Mouse (Mus musculus): Measurements from ENCODE around the gene Angptl8. TPM values are rescaled to one million over a fixed set of nuclear protein-coding genes. Genes with fewer than 3 reads are reported as not detected.
"Not testable (repeated sequence)": the region's sequence is repeated elsewhere in the genome, so short reads cannot be mapped to it uniquely, and the experiment has no call there.

Gene Angptl8
- 0.25 and 0.66 TPM in 2 replicates for polyA plus RNA-seq (2015; fragmentation: Nextera tagmentation; extraction: Ambion mirVana)

- no peak for ATAC-seq
- Histone ChIP-seq H3K4me1 (ENCODE audit: control insufficient read depth, insufficient read depth, low read depth, low read length) (no peaks in the 10 kb centered on the region), H3K4me3 (ENCODE audit: low read length) (no peak within 1 kb of the TSS), H3K27me3 (replicated peaks; ENCODE audit: control insufficient read depth, insufficient read depth, low read length) (no peaks in the 10 kb centered on the region), H3K9me3 (ENCODE audit: control insufficient read depth, low read length) (no peaks in the 10 kb centered on the region), H3K9ac (ENCODE audit: low read depth, low read length) (peak within 1 kb of the TSS; percentile 27; the same call in 1 of the 2 replicates), H3K36me3 (ENCODE audit: control insufficient read depth, insufficient read depth, low read length) (no peaks in the 10 kb centered on the region), H3K27ac (ENCODE audit: low read depth, low read length) (no peak within 1 kb of the TSS), H3K4me2 (ENCODE audit: low read length) (no peak within 1 kb of the TSS)
- WGBS = 61% methylated on average over 15 of the region's 15 CpGs
These were observed at the start of gene Angptl8 for GRCm38 (mm10) chr9:21835258-21835912. Angptl8 (plus strand) TSS chr9:21835510.

GRCm38 (mm10) chr9:21786309-21786708 lies 49.0 kb upstream of the Angptl8 start:
- H3K4me2 ChIP-seq (ENCODE audit: low read length); H3K9ac ChIP-seq (ENCODE audit: low read depth, low read length); H3K9me3 ChIP-seq (ENCODE audit: control insufficient read depth, low read length); ATAC-seq; H3K36me3 ChIP-seq (ENCODE audit: control insufficient read depth, insufficient read depth, low read length); H3K4me1 ChIP-seq (ENCODE audit: control insufficient read depth, insufficient read depth, low read depth, low read length); H3K4me3 ChIP-seq (ENCODE audit: low read length); H3K27me3 ChIP-seq (replicated peaks; ENCODE audit: control insufficient read depth, insufficient read depth, low read length); H3K27ac ChIP-seq (ENCODE audit: low read depth, low read length): not testable (repeated sequence)
- 95% methylated on average over 1 of the region's 2 CpGs for WGBS

GRCm38 (mm10) chr9:21786906-21787305 lies 48.4 kb upstream of the Angptl8 start:
- H3K27me3 ChIP-seq (replicated peaks; ENCODE audit: control insufficient read depth, insufficient read depth, low read length) = no peaks in the 10 kb centered on the region
- WGBS = 5% methylated on average over 6 of the region's 6 CpGs
- no peak overlapping the region for H3K4me2 ChIP-seq (ENCODE audit: low read length)
- H3K36me3 ChIP-seq (ENCODE audit: control insufficient read depth, insufficient read depth, low read length) = no peaks in the 10 kb centered on the region
- no peak overlapping the region for H3K27ac ChIP-seq (ENCODE audit: low read depth, low read length)
- H3K9ac ChIP-seq (ENCODE audit: low read depth, low read length) = no peak overlapping the region
- peaks cover 1% of the 10 kb centered on the region; the same call in 1 of the 2 replicates for H3K4me1 ChIP-seq (ENCODE audit: control insufficient read depth, insufficient read depth, low read depth, low read length)
- peak; percentile 52; the same call in 1 of the 2 replicates for ATAC-seq
- H3K9me3 ChIP-seq (ENCODE audit: control insufficient read depth, low read length) = no peaks in the 10 kb centered on the region
- no peak overlapping the region for H3K4me3 ChIP-seq (ENCODE audit: low read length)

GRCm38 (mm10) chr9:21787654-21788053 lies 47.7 kb upstream of the Angptl8 start:
- ATAC-seq = no peak
- Histone ChIP-seq H3K4me1 (ENCODE audit: control insufficient read depth, insufficient read depth, low read depth, low read length) (peaks cover 3% of the 10 kb centered on the region; the same call in 1 of the 2 replicates), H3K36me3 (ENCODE audit: control insufficient read depth, insufficient read depth, low read length) (no peaks in the 10 kb centered on the region), H3K9ac (ENCODE audit: low read depth, low read length) (no peak overlapping the region), H3K27me3 (replicated peaks; ENCODE audit: control insufficient read depth, insufficient read depth, low read length) (no peaks in the 10 kb centered on the region), H3K4me3 (ENCODE audit: low read length) (no peak overlapping the region), H3K9me3 (ENCODE audit: control insufficient read depth, low read length) (no peaks in the 10 kb centered on the region), H3K27ac (ENCODE audit: low read depth, low read length) (no peak overlapping the region), H3K4me2 (ENCODE audit: low read length) (no peak overlapping the region)
- 75% methylated on average over 5 of the region's 5 CpGs for WGBS

GRCm38 (mm10) chr9:21788234-21788633 lies 47.1 kb upstream of the Angptl8 start:
- Histone ChIP-seq H3K27ac (ENCODE audit: low read depth, low read length) (no peak overlapping the region), H3K36me3 (ENCODE audit: control insufficient read depth, insufficient read depth, low read length) (no peaks in the 10 kb centered on the region), H3K27me3 (replicated peaks; ENCODE audit: control insufficient read depth, insufficient read depth, low read length) (no peaks in the 10 kb centered on the region), H3K9me3 (ENCODE audit: control insufficient read depth, low read length) (no peaks in the 10 kb centered on the region), H3K4me3 (ENCODE audit: low read length) (no peak overlapping the region), H3K4me1 (ENCODE audit: control insufficient read depth, insufficient read depth, low read depth, low read length) (peaks cover 6% of the 10 kb centered on the region), H3K4me2 (ENCODE audit: low read length) (no peak overlapping the region), H3K9ac (ENCODE audit: low read depth, low read length) (no peak overlapping the region)
- WGBS = 69% methylated on average over 9 of the region's 9 CpGs
- no peak for ATAC-seq

GRCm38 (mm10) chr9:21791861-21792260 lies 43.4 kb upstream of the Angptl8 start:
- Histone ChIP-seq H3K9ac (ENCODE audit: low read depth, low read length) (no peak overlapping the region), H3K4me3 (ENCODE audit: low read length) (no peak overlapping the region), H3K9me3 (ENCODE audit: control insufficient read depth, low read length) (no peaks in the 10 kb centered on the region), H3K4me1 (ENCODE audit: control insufficient read depth, insufficient read depth, low read depth, low read length) (peaks cover 9% of the 10 kb centered on the region), H3K27me3 (replicated peaks; ENCODE audit: control insufficient read depth, insufficient read depth, low read length) (no peaks in the 10 kb centered on the region), H3K4me2 (ENCODE audit: low read length) (no peak overlapping the region), H3K36me3 (ENCODE audit: control insufficient read depth, insufficient read depth, low read length) (no peaks in the 10 kb centered on the region), H3K27ac (ENCODE audit: low read depth, low read length) (no peak overlapping the region)
- no peak for ATAC-seq
- 79% methylated on average over 8 of the region's 8 CpGs for WGBS

- Histone ChIP-seq H3K9me3 (ENCODE audit: control insufficient read depth, low read length) (no peaks in the 10 kb centered on the region), H3K4me3 (ENCODE audit: low read length) (no peak overlapping the region), H3K4me1 (ENCODE audit: control insufficient read depth, insufficient read depth, low read depth, low read length) (peaks cover 11% of the 10 kb centered on the region), H3K4me2 (ENCODE audit: low read length) (no peak overlapping the region), H3K27ac (ENCODE audit: low read depth, low read length) (no peak overlapping the region), H3K9ac (ENCODE audit: low read depth, low read length) (no peak overlapping the region; the same call in 1 of the 2 replicates), H3K36me3 (ENCODE audit: control insufficient read depth, insufficient read depth, low read length) (no peaks in the 10 kb centered on the region), H3K27me3 (replicated peaks; ENCODE audit: control insufficient read depth, insufficient read depth, low read length) (no peaks in the 10 kb centered on the region)
- WGBS = 35% methylated on average over 8 of the region's 8 CpGs
- peak; percentile 46 for ATAC-seq
These were observed 42.7 kb upstream of the Angptl8 start for GRCm38 (mm10) chr9:21792644-21793043.

GRCm38 (mm10) chr9:21793507-21793906 lies 41.8 kb upstream of the Angptl8 start:
- not testable (repeated sequence) for H3K27me3 ChIP-seq (replicated peaks; ENCODE audit: control insufficient read depth, insufficient read depth, low read length); ATAC-seq; H3K9me3 ChIP-seq (ENCODE audit: control insufficient read depth, low read length); H3K4me2 ChIP-seq (ENCODE audit: low read length); H3K9ac ChIP-seq (ENCODE audit: low read depth, low read length); H3K27ac ChIP-seq (ENCODE audit: low read depth, low read length); H3K36me3 ChIP-seq (ENCODE audit: control insufficient read depth, insufficient read depth, low read length); H3K4me3 ChIP-seq (ENCODE audit: low read length)
- over 99% methylated on average over 6 of the region's 6 CpGs for WGBS
- H3K4me1 ChIP-seq (ENCODE audit: control insufficient read depth, insufficient read depth, low read depth, low read length) = peaks cover 16% of the 10 kb centered on the region

- ATAC-seq = no peak
- WGBS = 94% methylated on average over 18 of the region's 18 CpGs
These were observed 40.9 kb upstream of the Angptl8 start for GRCm38 (mm10) chr9:21794344-21794834.

More at GRCm38 (mm10) chr9:21794344-21794834, 40.9 kb upstream of the Angptl8 start:
- Histone ChIP-seq H3K4me2 (ENCODE audit: low read length) (no peak overlapping the region), H3K36me3 (ENCODE audit: control insufficient read depth, insufficient read depth, low read length) (no peaks in the 10 kb centered on the region), H3K27me3 (replicated peaks; ENCODE audit: control insufficient read depth, insufficient read depth, low read length) (no peaks in the 10 kb centered on the region; the same call in 1 of the 2 replicates), H3K9ac (ENCODE audit: low read depth, low read length) (no peak overlapping the region), H3K27ac (ENCODE audit: low read depth, low read length) (no peak overlapping the region), H3K9me3 (ENCODE audit: control insufficient read depth, low read length) (no peaks in the 10 kb centered on the region), H3K4me3 (ENCODE audit: low read length) (no peak overlapping the region), H3K4me1 (ENCODE audit: control insufficient read depth, insufficient read depth, low read depth, low read length) (peaks cover 19% of the 10 kb centered on the region)
